Mouse (Mus musculus): ENCODE data around the gene Dido1. TPM values are rescaled to one million over a fixed set of nuclear protein-coding genes. Genes with fewer than 3 reads are reported as not detected.

Gene Dido1
- polyA plus RNA-seq, 1 experiment from 2014 or later, result 23.9 TPM

DNA sequence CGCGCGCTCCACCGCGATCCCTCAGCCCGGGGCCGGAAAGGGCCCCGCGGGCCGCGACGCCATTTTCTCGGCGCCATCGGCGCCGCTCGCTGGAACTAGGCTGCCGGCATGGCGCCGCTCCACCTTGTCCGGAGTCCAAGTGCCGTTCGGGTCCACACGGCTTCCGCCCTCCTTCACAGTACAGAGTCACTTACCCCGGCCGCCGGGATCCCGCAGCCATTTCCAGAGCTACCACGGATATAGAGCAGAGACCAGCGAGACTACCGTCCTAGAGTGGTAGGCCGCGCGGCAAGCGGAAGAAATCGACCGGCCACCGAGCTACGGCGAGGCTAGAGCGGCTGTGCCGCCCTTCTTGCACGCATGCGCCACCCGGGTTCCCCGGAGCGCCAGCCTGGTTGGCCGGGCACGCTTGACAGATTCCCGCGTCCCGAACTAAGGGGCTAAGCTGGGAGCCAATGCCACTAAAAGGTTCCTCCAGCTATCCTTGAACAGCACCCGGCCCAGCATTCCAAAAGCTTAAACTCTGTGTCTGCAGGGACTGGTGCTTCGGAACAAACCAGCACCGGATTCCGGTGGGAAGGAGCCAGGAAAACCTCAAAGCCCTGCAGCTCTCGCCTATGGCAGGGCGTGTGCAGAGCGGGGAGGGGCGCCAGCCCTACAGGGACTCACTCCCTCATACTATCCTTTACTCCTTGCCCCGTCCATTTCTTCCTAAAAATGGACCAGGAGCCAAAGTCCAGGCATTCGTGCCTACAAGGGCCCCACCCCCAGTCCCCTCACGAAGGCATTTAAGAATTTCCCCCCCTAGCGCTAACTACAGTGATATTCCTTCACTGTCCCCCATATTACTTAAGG, 7.8 kb downstream of the Dido1 start:
- Histone ChIP-seq H3K4me3 (ENCODE audit: low read depth, low read length) (peak overlapping the region; percentile 80), H3K4me1 (ENCODE audit: control insufficient read depth, insufficient read depth, low read length) (peaks cover 24% of the 10 kb centered on the region), H3K27me3 (ENCODE audit: control insufficient read depth, insufficient read depth, low read depth, low read length) (no peaks in the 10 kb centered on the region), H3K27ac (ENCODE audit: low read length) (peak overlapping the region; percentile 94), H3K9ac (ENCODE audit: low read depth, low read length) (peak overlapping the region; percentile 93), H3K36me3 (ENCODE audit: control insufficient read depth, insufficient read depth, low read length) (no peaks in the 10 kb centered on the region), H3K4me2 (ENCODE audit: low read length) (peak overlapping the region; percentile 93), H3K9me3 (replicated peaks; ENCODE audit: control insufficient read depth, low read length, poor library complexity, severe bottlenecking) (no peaks in the 10 kb centered on the region)
- peak; percentile 96 for ATAC-seq
- under 1% methylated on average over 64 of the region's 66 CpGs for WGBS

DNA sequence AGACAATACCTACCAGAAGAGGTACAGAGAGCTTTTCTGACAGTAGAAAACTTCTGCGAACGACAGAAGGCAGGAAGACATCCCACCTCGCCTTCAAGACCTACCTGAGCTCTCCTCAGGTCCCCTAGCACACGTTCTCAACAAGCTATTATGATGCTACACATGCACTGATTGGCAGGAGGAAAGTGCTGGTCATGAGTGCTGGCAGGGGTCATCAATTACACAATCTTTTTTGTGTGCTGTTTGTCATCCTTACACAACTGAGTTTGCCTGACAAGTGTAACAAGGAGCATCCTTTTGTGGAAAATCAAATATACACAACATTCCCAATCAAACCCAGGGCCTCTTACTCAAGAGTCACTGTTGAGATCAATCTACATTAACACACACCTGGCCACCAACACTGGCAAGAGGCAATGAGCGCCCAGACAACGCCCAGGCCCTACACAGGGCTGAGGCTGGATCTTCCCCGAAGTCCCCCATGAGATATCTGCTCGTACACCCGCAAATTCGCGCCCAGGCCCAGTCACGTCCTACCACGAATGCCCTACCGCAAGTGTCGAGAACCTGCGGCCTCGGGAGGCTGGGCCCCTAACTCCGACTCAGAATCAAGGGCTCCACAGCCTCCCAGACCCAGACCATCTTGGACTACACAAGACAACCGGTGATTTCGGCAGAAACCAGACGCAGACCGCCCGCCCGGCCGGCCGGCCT, 8.6 kb downstream of the Dido1 start:
- peak overlapping the region; percentile 80 for H3K4me3 ChIP-seq (ENCODE audit: low read depth, low read length)
- peak; percentile 33; the same call in 1 of the 2 replicates for ATAC-seq
- peak overlapping the region; percentile 93 for H3K4me2 ChIP-seq (ENCODE audit: low read length)
- 5% methylated on average over 26 of the region's 26 CpGs for WGBS
- peak overlapping the region; percentile 94 for H3K27ac ChIP-seq (ENCODE audit: low read length)
- H3K36me3 ChIP-seq (ENCODE audit: control insufficient read depth, insufficient read depth, low read length), result no peaks in the 10 kb centered on the region
- H3K27me3 ChIP-seq (ENCODE audit: control insufficient read depth, insufficient read depth, low read depth, low read length), result no peaks in the 10 kb centered on the region
- H3K9ac ChIP-seq (ENCODE audit: low read depth, low read length), result peak overlapping the region; percentile 93
- H3K4me1 ChIP-seq (ENCODE audit: control insufficient read depth, insufficient read depth, low read length), result peaks cover 24% of the 10 kb centered on the region
- no peaks in the 10 kb centered on the region for H3K9me3 ChIP-seq (replicated peaks; ENCODE audit: control insufficient read depth, low read length, poor library complexity, severe bottlenecking)

DNA sequence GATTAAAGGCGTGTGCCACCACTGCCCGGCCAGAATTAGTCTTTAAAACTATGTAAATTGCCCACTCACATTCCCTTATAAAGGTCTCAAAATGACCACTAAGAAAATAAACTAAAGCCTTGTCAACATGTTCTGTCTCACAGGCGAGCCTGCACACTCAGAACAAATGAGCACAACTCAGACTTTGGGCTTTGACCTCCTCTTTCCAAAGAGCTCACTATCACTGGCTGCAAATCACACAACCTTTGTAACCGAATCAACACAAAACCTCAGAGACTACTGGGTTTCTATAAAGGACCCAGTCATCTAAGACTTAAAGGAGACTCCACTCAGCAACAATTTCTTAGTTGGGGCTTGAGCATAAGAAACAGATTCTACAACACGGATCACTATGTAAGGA, 9.3 kb downstream of the Dido1 start:
- Histone ChIP-seq H3K4me1 (ENCODE audit: control insufficient read depth, insufficient read depth, low read length) (peaks cover 27% of the 10 kb centered on the region), H3K36me3 (ENCODE audit: control insufficient read depth, insufficient read depth, low read length) (no peaks in the 10 kb centered on the region), H3K4me3 (ENCODE audit: low read depth, low read length) (peak overlapping the region; percentile 80), H3K27ac (ENCODE audit: low read length) (no peak overlapping the region), H3K9me3 (replicated peaks; ENCODE audit: control insufficient read depth, low read length, poor library complexity, severe bottlenecking) (no peaks in the 10 kb centered on the region), H3K9ac (ENCODE audit: low read depth, low read length) (peak overlapping the region; percentile 93), H3K4me2 (ENCODE audit: low read length) (peak overlapping the region; percentile 93), H3K27me3 (ENCODE audit: control insufficient read depth, insufficient read depth, low read depth, low read length) (no peaks in the 10 kb centered on the region)
- WGBS, result 80% methylated on average over 5 of the region's 5 CpGs
- no peak for ATAC-seq

DNA sequence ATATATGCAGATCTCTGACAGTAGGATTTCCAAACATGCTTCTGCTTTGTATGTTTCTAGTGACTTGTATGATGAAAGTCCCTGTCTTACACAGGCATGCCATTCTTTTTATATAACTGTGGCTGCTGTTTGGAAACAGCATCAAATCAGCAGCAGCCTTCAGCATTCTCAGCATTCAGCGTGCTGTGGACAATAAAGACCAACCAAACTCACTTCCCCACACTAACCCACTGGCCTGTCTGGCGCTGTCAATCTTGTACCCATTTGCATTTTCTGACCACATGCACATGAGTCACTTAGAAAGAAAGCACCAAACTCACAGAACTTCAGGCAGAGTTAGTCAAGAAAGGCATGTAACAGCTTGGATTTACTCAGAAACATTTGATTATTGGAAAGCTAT, 14.6 kb downstream of the Dido1 start:
- no peaks in the 10 kb centered on the region for H3K9me3 ChIP-seq (replicated peaks; ENCODE audit: control insufficient read depth, low read length, poor library complexity, severe bottlenecking)
- H3K36me3 ChIP-seq (ENCODE audit: control insufficient read depth, insufficient read depth, low read length), result 0 out of 2 replicates have a peak, but pooled peaks cover under 1% of the 10 kb centered on the region
- H3K27ac ChIP-seq (ENCODE audit: low read length), result no peak overlapping the region
- peaks cover 19% of the 10 kb centered on the region for H3K4me1 ChIP-seq (ENCODE audit: control insufficient read depth, insufficient read depth, low read length)
- no peak for ATAC-seq
- no peaks in the 10 kb centered on the region for H3K27me3 ChIP-seq (ENCODE audit: control insufficient read depth, insufficient read depth, low read depth, low read length)
- H3K4me2 ChIP-seq (ENCODE audit: low read length), result no peak overlapping the region
- H3K4me3 ChIP-seq (ENCODE audit: low read depth, low read length), result no peak overlapping the region
- WGBS, result 64% methylated on average over 2 of the region's 2 CpGs
- no peak overlapping the region for H3K9ac ChIP-seq (ENCODE audit: low read depth, low read length)

DNA sequence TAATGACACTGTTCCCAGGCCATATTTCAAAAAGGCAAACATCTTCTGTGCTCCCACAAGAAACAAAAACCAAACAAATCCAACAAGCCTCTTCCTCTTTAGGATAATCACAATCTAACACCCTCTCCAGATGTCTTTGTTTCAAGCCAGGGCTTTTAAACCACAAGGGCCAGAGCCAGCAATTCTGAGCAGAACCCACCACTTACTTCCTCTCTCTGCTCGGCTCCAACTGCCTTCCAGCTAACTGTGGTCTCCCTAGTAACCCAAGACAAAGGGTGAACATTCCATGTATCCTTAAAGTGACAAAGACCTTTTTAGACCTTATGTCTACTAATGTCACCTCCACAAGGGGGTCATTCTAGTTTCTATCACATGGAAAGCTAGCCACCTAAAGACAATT, 17.2 kb downstream of the Dido1 start:
- peak overlapping the region; percentile 39; the same call in 1 of the 2 replicates for H3K27ac ChIP-seq (ENCODE audit: low read length)
- H3K4me1 ChIP-seq (ENCODE audit: control insufficient read depth, insufficient read depth, low read length), result peaks cover 11% of the 10 kb centered on the region
- H3K9ac ChIP-seq (ENCODE audit: low read depth, low read length), result no peak overlapping the region
- no peaks in the 10 kb centered on the region for H3K9me3 ChIP-seq (replicated peaks; ENCODE audit: control insufficient read depth, low read length, poor library complexity, severe bottlenecking)
- ATAC-seq, result no peak
- H3K36me3 ChIP-seq (ENCODE audit: control insufficient read depth, insufficient read depth, low read length), result peaks cover 18% of the 10 kb centered on the region
- no peaks in the 10 kb centered on the region for H3K27me3 ChIP-seq (ENCODE audit: control insufficient read depth, insufficient read depth, low read depth, low read length)
- 3% methylated on average over 1 of the region's 1 CpGs for WGBS
- H3K4me2 ChIP-seq (ENCODE audit: low read length), result no peak overlapping the region
- no peak overlapping the region for H3K4me3 ChIP-seq (ENCODE audit: low read depth, low read length)

DNA sequence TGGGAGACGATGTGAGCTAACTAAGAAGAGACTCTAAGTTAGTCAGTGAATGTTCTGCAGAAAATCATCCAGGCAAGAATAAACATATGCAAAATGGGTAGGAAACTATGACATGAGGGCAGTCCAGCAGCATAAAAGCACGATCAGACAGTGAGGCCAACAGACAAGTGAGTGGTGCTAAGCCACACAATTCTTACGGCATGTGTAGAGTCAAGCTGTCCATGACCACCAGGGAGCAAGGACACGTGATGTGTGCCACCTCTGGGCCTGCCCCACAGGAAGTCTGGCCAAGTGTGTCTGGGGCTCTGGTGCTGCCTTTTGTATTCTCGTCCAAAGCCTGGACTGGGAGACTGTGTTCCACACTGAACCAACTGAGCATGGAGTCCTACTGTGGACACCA, 20.0 kb downstream of the Dido1 start:
- 87% methylated on average over 5 of the region's 5 CpGs for WGBS
- no peak overlapping the region for H3K4me3 ChIP-seq (ENCODE audit: low read depth, low read length)
- H3K9ac ChIP-seq (ENCODE audit: low read depth, low read length), result no peak overlapping the region
- H3K9me3 ChIP-seq (replicated peaks; ENCODE audit: control insufficient read depth, low read length, poor library complexity, severe bottlenecking), result no peaks in the 10 kb centered on the region
- no peak overlapping the region for H3K4me2 ChIP-seq (ENCODE audit: low read length)
- H3K27ac ChIP-seq (ENCODE audit: low read length), result no peak overlapping the region
- no peaks in the 10 kb centered on the region for H3K27me3 ChIP-seq (ENCODE audit: control insufficient read depth, insufficient read depth, low read depth, low read length)
- H3K4me1 ChIP-seq (ENCODE audit: control insufficient read depth, insufficient read depth, low read length), result peaks cover 9% of the 10 kb centered on the region
- no peak for ATAC-seq
- H3K36me3 ChIP-seq (ENCODE audit: control insufficient read depth, insufficient read depth, low read length), result peaks cover 34% of the 10 kb centered on the region

DNA sequence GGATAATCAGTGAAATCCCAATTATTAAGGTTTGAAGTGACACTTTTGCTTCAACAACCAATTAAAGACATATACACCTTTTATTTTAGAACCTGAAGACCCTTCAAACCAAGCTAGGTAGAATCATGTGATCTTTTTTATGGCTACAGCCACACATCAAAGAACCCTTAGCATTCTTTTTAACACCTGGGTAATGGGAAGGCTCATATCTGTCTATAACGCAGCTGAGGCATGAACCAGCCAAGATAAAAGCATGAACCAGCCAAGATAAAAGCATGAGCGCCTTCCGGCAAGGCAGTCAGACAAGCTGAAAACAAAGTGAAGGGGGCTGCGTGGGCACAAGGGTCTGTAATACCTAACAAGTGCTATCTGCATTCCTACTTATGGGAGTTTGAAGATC, 25.8 kb downstream of the Dido1 start:
- no peak for ATAC-seq
- Histone ChIP-seq H3K27ac (ENCODE audit: low read length) (no peak overlapping the region), H3K4me3 (ENCODE audit: low read depth, low read length) (no peak overlapping the region), H3K4me2 (ENCODE audit: low read length) (no peak overlapping the region), H3K9me3 (replicated peaks; ENCODE audit: control insufficient read depth, low read length, poor library complexity, severe bottlenecking) (no peaks in the 10 kb centered on the region), H3K27me3 (ENCODE audit: control insufficient read depth, insufficient read depth, low read depth, low read length) (no peaks in the 10 kb centered on the region), H3K4me1 (ENCODE audit: control insufficient read depth, insufficient read depth, low read length) (no peaks in the 10 kb centered on the region), H3K9ac (ENCODE audit: low read depth, low read length) (no peak overlapping the region), H3K36me3 (ENCODE audit: control insufficient read depth, insufficient read depth, low read length) (peaks cover 59% of the 10 kb centered on the region)
- 94% methylated on average over 4 of the region's 4 CpGs for WGBS

DNA sequence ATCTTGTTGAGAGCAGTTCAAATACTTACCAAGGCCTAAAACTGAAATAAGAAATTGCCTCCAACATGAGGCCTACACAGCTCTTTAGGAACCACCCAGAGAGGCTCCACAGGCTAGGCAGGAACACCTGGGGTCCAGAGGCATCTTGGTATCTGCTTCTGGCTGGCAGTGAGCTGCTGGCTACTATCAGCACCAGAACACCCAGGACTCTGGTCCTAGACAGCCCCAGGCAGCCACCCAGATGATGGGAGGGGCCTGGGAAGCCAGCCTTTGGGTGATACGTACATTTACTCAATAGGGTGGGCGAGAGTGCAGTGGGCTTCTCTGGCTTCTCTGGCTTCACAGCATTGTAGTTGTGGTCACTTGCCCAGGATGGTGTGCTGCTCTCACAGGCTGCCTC, 26.3 kb downstream of the Dido1 start:
- ATAC-seq, result no peak
- H3K36me3 ChIP-seq (ENCODE audit: control insufficient read depth, insufficient read depth, low read length), result peaks cover 56% of the 10 kb centered on the region
- H3K4me3 ChIP-seq (ENCODE audit: low read depth, low read length), result no peak overlapping the region

DNA sequence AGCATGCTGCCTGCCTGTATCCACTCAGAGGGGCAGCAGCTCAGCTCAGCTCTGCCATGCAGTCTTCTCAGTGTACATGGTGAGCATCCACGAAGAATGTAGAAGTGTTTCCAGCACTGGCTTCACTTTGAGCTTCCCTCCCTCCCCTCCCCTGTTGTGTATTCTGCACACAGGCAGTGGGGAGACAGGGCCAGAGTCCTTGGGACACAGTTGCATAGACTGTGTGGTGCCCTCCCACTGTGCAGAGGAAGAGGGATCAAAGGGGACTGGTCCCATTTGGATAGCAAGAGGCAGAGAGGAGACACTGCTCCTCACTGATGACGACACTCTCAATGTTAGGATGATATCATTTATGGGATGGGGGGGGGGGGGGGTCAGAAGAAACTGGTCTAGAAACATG, 28.6 kb downstream of the Dido1 start:
- H3K9me3 ChIP-seq (replicated peaks; ENCODE audit: control insufficient read depth, low read length, poor library complexity, severe bottlenecking), result no peaks in the 10 kb centered on the region
- no peak overlapping the region for H3K4me3 ChIP-seq (ENCODE audit: low read depth, low read length)
- no peak overlapping the region for H3K27ac ChIP-seq (ENCODE audit: low read length)
- ATAC-seq, result no peak; the same call in 1 of the 2 replicates
- no peaks in the 10 kb centered on the region for H3K4me1 ChIP-seq (ENCODE audit: control insufficient read depth, insufficient read depth, low read length)
- no peak overlapping the region for H3K4me2 ChIP-seq (ENCODE audit: low read length)
- no peak overlapping the region for H3K9ac ChIP-seq (ENCODE audit: low read depth, low read length)
- 71% methylated on average over 2 of the region's 2 CpGs for WGBS
- peaks cover 44% of the 10 kb centered on the region for H3K36me3 ChIP-seq (ENCODE audit: control insufficient read depth, insufficient read depth, low read length)
- H3K27me3 ChIP-seq (ENCODE audit: control insufficient read depth, insufficient read depth, low read depth, low read length), result no peaks in the 10 kb centered on the region

More for the DNA sequence above, 26.3 kb downstream of the Dido1 start:
- 88% methylated on average over 2 of the region's 2 CpGs for WGBS
- no peak overlapping the region for H3K27ac ChIP-seq (ENCODE audit: low read length)
- no peak overlapping the region for H3K9ac ChIP-seq (ENCODE audit: low read depth, low read length)
- no peaks in the 10 kb centered on the region for H3K9me3 ChIP-seq (replicated peaks; ENCODE audit: control insufficient read depth, low read length, poor library complexity, severe bottlenecking)
- H3K4me2 ChIP-seq (ENCODE audit: low read length), result no peak overlapping the region
- H3K27me3 ChIP-seq (ENCODE audit: control insufficient read depth, insufficient read depth, low read depth, low read length), result no peaks in the 10 kb centered on the region
- no peaks in the 10 kb centered on the region for H3K4me1 ChIP-seq (ENCODE audit: control insufficient read depth, insufficient read depth, low read length)

Measured in midbrain, embryonic 16.5 days (tissue).